Mouse (Mus musculus): Measurements from ENCODE around the gene Vmn2r20. TPM values are rescaled to one million over a fixed set of nuclear protein-coding genes. Genes with fewer than 3 reads are reported as not detected.
"Not testable (repeated sequence)": the region's sequence is repeated elsewhere in the genome, so short reads cannot be mapped to it uniquely, and the experiment has no call there.

Gene Vmn2r20
- polyA plus RNA-seq (2015; fragmentation: Nextera tagmentation; extraction: Ambion mirVana) = not detected in 2 replicates

- H3K9ac ChIP-seq; H3K9me3 ChIP-seq; H3K27ac ChIP-seq (replicated peaks); H3K4me1 ChIP-seq (replicated peaks); H3K4me2 ChIP-seq; H3K27me3 ChIP-seq; H3K36me3 ChIP-seq; ATAC-seq (ENCODE audit: low read depth); H3K4me3 ChIP-seq: not testable (repeated sequence)
- WGBS = no CpG with 5 or more reads among the region's 4 CpGs
Measured at GRCm38 (mm10) chr6:123418016-123418415, at the start of gene Vmn2r20. TSS of gene Vmn2r20 (minus strand) at chr6:123418116.

GRCm38 (mm10) chr6:123424413-123424812, 6.5 kb upstream of the Vmn2r20 start:
- H3K9ac ChIP-seq; ATAC-seq (ENCODE audit: low read depth); H3K4me1 ChIP-seq (replicated peaks); H3K9me3 ChIP-seq; H3K4me3 ChIP-seq; H3K36me3 ChIP-seq; H3K4me2 ChIP-seq; H3K27me3 ChIP-seq; H3K27ac ChIP-seq (replicated peaks): not testable (repeated sequence)
- WGBS = no CpG with 5 or more reads among the region's 1 CpGs

- H3K36me3 ChIP-seq; H3K4me2 ChIP-seq; ATAC-seq (ENCODE audit: low read depth); H3K9ac ChIP-seq; H3K4me1 ChIP-seq (replicated peaks); H3K27ac ChIP-seq (replicated peaks); H3K9me3 ChIP-seq; H3K4me3 ChIP-seq; H3K27me3 ChIP-seq: not testable (repeated sequence)
- no CpG with 5 or more reads among the region's 8 CpGs for WGBS
Measured at GRCm38 (mm10) chr6:123406918-123407665, 10.8 kb downstream of the Vmn2r20 start.

- H3K9ac ChIP-seq; H3K4me2 ChIP-seq; H3K36me3 ChIP-seq; H3K27me3 ChIP-seq; H3K4me3 ChIP-seq; H3K27ac ChIP-seq (replicated peaks); H3K4me1 ChIP-seq (replicated peaks); ATAC-seq (ENCODE audit: low read depth); H3K9me3 ChIP-seq: not testable (repeated sequence)
Measured at GRCm38 (mm10) chr6:123388824-123389223, 29.1 kb downstream of the Vmn2r20 start.

- H3K9ac ChIP-seq = no peak overlapping the region
- H3K4me3 ChIP-seq = no peak overlapping the region
- 91% methylated on average over 1 of the region's 1 CpGs for WGBS
- no peaks in the 10 kb centered on the region for H3K27me3 ChIP-seq
- no peaks in the 10 kb centered on the region for H3K4me1 ChIP-seq (replicated peaks)
- no peaks in the 10 kb centered on the region for H3K36me3 ChIP-seq
- H3K9me3 ChIP-seq = no peaks in the 10 kb centered on the region
- no peak overlapping the region for H3K27ac ChIP-seq (replicated peaks)
- H3K4me2 ChIP-seq = no peak overlapping the region
- no peak for ATAC-seq (ENCODE audit: low read depth)
Measured at GRCm38 (mm10) chr6:123346141-123346540, 71.8 kb downstream of the Vmn2r20 start.

GRCm38 (mm10) chr6:123340093-123340492, 77.8 kb downstream of the Vmn2r20 start:
- ATAC-seq (ENCODE audit: low read depth) = no peak
- no peaks in the 10 kb centered on the region for H3K36me3 ChIP-seq

GRCm38 (mm10) chr6:123332503-123332902, 85.4 kb downstream of the Vmn2r20 start:
- no peaks in the 10 kb centered on the region for H3K4me1 ChIP-seq (replicated peaks)
- ATAC-seq (ENCODE audit: low read depth) = no peak
- H3K9me3 ChIP-seq = no peaks in the 10 kb centered on the region
- 39% methylated on average over 2 of the region's 2 CpGs for WGBS
- H3K27ac ChIP-seq (replicated peaks) = no peak overlapping the region
- H3K36me3 ChIP-seq = no peaks in the 10 kb centered on the region
- no peak overlapping the region for H3K4me3 ChIP-seq
- H3K27me3 ChIP-seq = no peaks in the 10 kb centered on the region
- H3K4me2 ChIP-seq = no peak overlapping the region
- no peak overlapping the region for H3K9ac ChIP-seq

More at GRCm38 (mm10) chr6:123340093-123340492, 77.8 kb downstream of the Vmn2r20 start:
- Histone ChIP-seq H3K27me3 (no peaks in the 10 kb centered on the region), H3K9ac (no peak overlapping the region), H3K9me3 (no peaks in the 10 kb centered on the region), H3K4me3 (no peak overlapping the region), H3K27ac (replicated peaks) (no peak overlapping the region), H3K4me1 (replicated peaks) (no peaks in the 10 kb centered on the region), H3K4me2 (no peak overlapping the region)

Other genes with a start within 250 kb of the Vmn2r20 start
- gene Clec4b2, start 245.2 kb downstream of the Vmn2r20 start, polyA plus RNA-seq (2015; fragmentation: Nextera tagmentation; extraction: Ambion mirVana) = not detected in 2 replicates
- 0.44 and 1.1 TPM in 2 replicates for gene Clec4n, start 188.3 kb downstream of the Vmn2r20 start, polyA plus RNA-seq (2015; fragmentation: Nextera tagmentation; extraction: Ambion mirVana)
- not detected in 2 replicates for gene Clec4d, start 156.0 kb downstream of the Vmn2r20 start, polyA plus RNA-seq (2015; fragmentation: Nextera tagmentation; extraction: Ambion mirVana)
- not detected in 2 replicates for gene Clec4e, start 128.2 kb downstream of the Vmn2r20 start, polyA plus RNA-seq (2015; fragmentation: Nextera tagmentation; extraction: Ambion mirVana)
- not detected in 2 replicates for gene Vmn2r19, start 109.8 kb downstream of the Vmn2r20 start, polyA plus RNA-seq (2015; fragmentation: Nextera tagmentation; extraction: Ambion mirVana)
- not detected in 2 replicates for gene Vmn2r21, start 115.3 kb upstream of the Vmn2r20 start, polyA plus RNA-seq (2015; fragmentation: Nextera tagmentation; extraction: Ambion mirVana)
- gene Vmn2r22, start 232.6 kb upstream of the Vmn2r20 start, polyA plus RNA-seq (2015; fragmentation: Nextera tagmentation; extraction: Ambion mirVana) = not detected in 2 replicates